Mouse (Mus musculus) gastrocnemius, adult 2 months (tissue): ENCODE results near the gene Slc45a1. TPM values are rescaled to one million over a fixed set of nuclear protein-coding genes. Genes with fewer than 3 reads are reported as not detected.

ENCODE experiments used
- DNase-seq: peaks from one replicate; pipeline ENCODE4 v3.0.0; 2022
- H3K27ac ChIP-seq: fragments of 200-600 bp; 2 replicates; pipeline ENCODE4 v1.8.1; 2022; ENCODE audit warnings: mild to moderate bottlenecking
- H3K4me3 ChIP-seq: fragments of 200-600 bp; 2 replicates; pipeline ENCODE4 v1.8.1; 2022; ENCODE audit warnings: mild to moderate bottlenecking, moderate library complexity
- CTCF ChIP-seq: fragments of 200-600 bp; IDR thresholded peaks from 2 replicates; pipeline ENCODE4 v1.8.1; 2022; ENCODE audit warnings: antibody characterized with exemption, mild to moderate bottlenecking, moderate library complexity
- intact Hi-C: fragments of 180-260 bp; cut with DNase I; formaldehyde crosslinking; loops from one replicate; pipeline ENCODE4 v1.15.1; 2025
- total RNA-seq, 2 experiments: library from RNA; stranded (reverse); gene quantifications; 2 replicates each; pipeline ENCODE4 v1.2.3; 2021

The Slc45a1 gene
- total RNA-seq, 2 experiments from 2014 or later, result not detected

- Histone ChIP-seq H3K4me3 (no peak overlapping the region), H3K27ac (no peak overlapping the region)
- intact Hi-C loops, result loop anchor here (5.0 kb wide), 2 partner anchors 38 to 108 kb away; no protein-coding TSS in a partner anchor
- TF ChIP-seq CTCF, result no peak
- no peak for DNase-seq
Observed at GRCm38 (mm10) chr4:150595071-150595470, 56.9 kb downstream of the Slc45a1 start.

GRCm38 (mm10) chr4:150594298-150594829 is 57.6 kb downstream of the Slc45a1 start:
- no peak for DNase-seq
- TF ChIP-seq CTCF, result no peak
- no peak overlapping the region for H3K4me3 ChIP-seq
- H3K27ac ChIP-seq, result peak overlapping the region; percentile 8
- intact Hi-C loops, result no loop called here

- Histone ChIP-seq H3K27ac (peak overlapping the region; percentile 44), H3K4me3 (no peak overlapping the region)
- TF ChIP-seq CTCF, result no peak
- intact Hi-C loops, result no loop called here
- no peak for DNase-seq
Observed at GRCm38 (mm10) chr4:150593473-150594217, 58.3 kb downstream of the Slc45a1 start.

- DNase-seq, result no peak
- H3K27ac ChIP-seq, result peak overlapping the region; percentile 60; the same call in 1 of the 2 replicates
- H3K4me3 ChIP-seq, result no peak overlapping the region
- intact Hi-C loops, result no loop called here
- TF ChIP-seq CTCF, result no peak
Observed at GRCm38 (mm10) chr4:150592087-150592486, 59.9 kb downstream of the Slc45a1 start.

GRCm38 (mm10) chr4:150591602-150592001 is 60.4 kb downstream of the Slc45a1 start:
- H3K4me3 ChIP-seq, result no peak overlapping the region
- no peak for TF ChIP-seq CTCF
- H3K27ac ChIP-seq, result peak overlapping the region; percentile 60; the same call in 1 of the 2 replicates
- no peak for DNase-seq
- intact Hi-C loops, result no loop called here

GRCm38 (mm10) chr4:150590621-150591282 is 61.2 kb downstream of the Slc45a1 start:
- Histone ChIP-seq H3K4me3 (no peak overlapping the region), H3K27ac (peak overlapping the region; percentile 60)
- DNase-seq, result no peak
- intact Hi-C loops, result no loop called here
- no peak for TF ChIP-seq CTCF

GRCm38 (mm10) chr4:150588300-150588621 is 63.7 kb downstream of the Slc45a1 start:
- Histone ChIP-seq H3K4me3 (peak overlapping the region; percentile 13; the same call in 1 of the 2 replicates), H3K27ac (peak overlapping the region; percentile 46)
- DNase-seq, result no peak
- intact Hi-C loops, result no loop called here
- no peak for TF ChIP-seq CTCF

GRCm38 (mm10) chr4:150587597-150588299 is 64.2 kb downstream of the Slc45a1 start:
- H3K4me3 ChIP-seq, result peak overlapping the region; percentile 13; the same call in 1 of the 2 replicates
- no peak for DNase-seq
- no peak for TF ChIP-seq CTCF
- H3K27ac ChIP-seq, result peak overlapping the region; percentile 46
- intact Hi-C loops, result no loop called here

- H3K27ac ChIP-seq, result peak overlapping the region; percentile 97
- intact Hi-C loops, result no loop called here
- no peak overlapping the region for H3K4me3 ChIP-seq
- TF ChIP-seq CTCF, result no peak
- no peak for DNase-seq
Observed at GRCm38 (mm10) chr4:150586275-150586674, 65.7 kb downstream of the Slc45a1 start.

GRCm38 (mm10) chr4:150585800-150586199 is 66.2 kb downstream of the Slc45a1 start:
- TF ChIP-seq CTCF, result no peak
- intact Hi-C loops, result no loop called here
- Histone ChIP-seq H3K4me3 (no peak overlapping the region), H3K27ac (peak overlapping the region; percentile 97)
- DNase-seq, result no peak

GRCm38 (mm10) chr4:150583777-150584135 is 68.2 kb downstream of the Slc45a1 start:
- Histone ChIP-seq H3K4me3 (peak overlapping the region; percentile 44), H3K27ac (peak overlapping the region; percentile 97)
- TF ChIP-seq CTCF, result no peak
- no peak for DNase-seq
- intact Hi-C loops, result no loop called here

- no peak for TF ChIP-seq CTCF
- H3K4me3 ChIP-seq, result peak overlapping the region; percentile 44
Observed at GRCm38 (mm10) chr4:150582966-150583776, 68.8 kb downstream of the Slc45a1 start.

More at GRCm38 (mm10) chr4:150582966-150583776, 68.8 kb downstream of the Slc45a1 start:
- intact Hi-C loops, result no loop called here
- peak; percentile 91 for DNase-seq
- H3K27ac ChIP-seq, result peak overlapping the region; percentile 97
